Mouse (Mus musculus) heart, embryonic 15.5 days (tissue): ENCODE results near the gene Il2rg. TPM values are rescaled to one million over a fixed set of nuclear protein-coding genes. Genes with fewer than 3 reads are reported as not detected.

Experiments
- ATAC-seq: fragments of 200-750 bp; cut with Nextera tagmentation; replicated peaks from 2 replicates; pipeline ENCODE4 v1.8.0; 2017; ENCODE audit warnings: low read depth, moderate TSS enrichment; ENCODE audit not compliant: insufficient number of reproducible peaks, insufficient read depth, low FRiP score
- H3K27ac ChIP-seq: fragments of 300-500 bp; sonication (generic); 2 replicates; pipeline ENCODE4 v1.5.1; 2015; ENCODE audit warnings: mild to moderate bottlenecking, inconsistent platforms
- H3K27me3 ChIP-seq: fragments of 300-500 bp; sonication (generic); 2 replicates; pipeline ENCODE4 v1.6.1; 2015; ENCODE audit warnings: inconsistent platforms
- H3K36me3 ChIP-seq: fragments of 300-500 bp; sonication (generic); 2 replicates; pipeline ENCODE4 v1.6.1; 2015; ENCODE audit warnings: mild to moderate bottlenecking, inconsistent platforms
- H3K4me1 ChIP-seq: fragments of 300-500 bp; sonication (generic); replicated peaks from 2 replicates; pipeline ENCODE4 v1.6.1; 2015; ENCODE audit warnings: inconsistent platforms
- H3K4me2 ChIP-seq: fragments of 300-500 bp; sonication (generic); 2 replicates; pipeline ENCODE4 v1.6.1; 2015; ENCODE audit warnings: inconsistent platforms, mild to moderate bottlenecking, moderate library complexity
- H3K4me3 ChIP-seq: fragments of 300-500 bp; sonication (generic); 2 replicates; pipeline ENCODE4 v1.5.1; 2015; ENCODE audit warnings: mild to moderate bottlenecking, inconsistent platforms
- H3K9ac ChIP-seq: fragments of 300-500 bp; sonication (generic); 2 replicates; pipeline ENCODE4 v1.6.1; 2015; ENCODE audit warnings: mild to moderate bottlenecking, inconsistent platforms
- H3K9me3 ChIP-seq: fragments of 300-500 bp; sonication (generic); replicated peaks from 2 replicates; pipeline ENCODE4 v1.6.1; 2016; ENCODE audit warnings: inconsistent platforms
- WGBS: fragments of 180-500 bp; shearing (Covaris S2); methylation state at CpG from one replicate; pipeline ENCODE4 v1.1.7; 2015; ENCODE audit warnings: mixed read lengths; 5-methylcytosine and 5-hydroxymethylcytosine counted together
- polyA plus RNA-seq: library from polyadenylated mRNA; unstranded; fragments of >200 nt; fragmentation: Nextera tagmentation; extraction: Ambion mirVana; gene quantifications from 2 replicates; pipeline ENCODE4 v1.2.1, GENCODE M21; 2015

Gene Il2rg
- polyA plus RNA-seq, 1 experiment from 2014 or later: 17.3 TPM

DNA sequence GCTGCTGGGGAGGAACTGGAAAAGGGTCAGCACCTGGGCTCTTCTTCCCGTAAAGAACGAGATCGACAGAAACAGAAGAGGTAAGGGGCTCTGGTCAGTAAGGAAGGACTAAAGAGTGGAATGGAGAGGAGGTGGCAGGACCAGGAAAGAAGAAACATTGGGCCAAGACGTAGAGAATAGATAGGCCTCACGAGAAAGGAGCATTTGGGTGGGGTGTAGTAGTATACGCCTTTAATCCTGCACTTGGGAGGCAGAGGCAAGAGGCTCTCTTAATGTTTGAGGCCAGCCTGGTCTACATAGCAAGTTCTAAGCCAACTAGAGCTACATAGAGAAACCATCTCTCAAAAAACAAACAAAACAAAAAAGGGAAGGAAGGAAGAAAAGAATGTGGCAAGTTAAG, 20.4 kb upstream of the Il2rg start:
- no peaks in the 10 kb centered on the region for H3K27me3 ChIP-seq
- H3K9ac ChIP-seq: no peak overlapping the region
- peaks cover 32% of the 10 kb centered on the region for H3K36me3 ChIP-seq
- H3K27ac ChIP-seq: no peak overlapping the region
- no peak overlapping the region for H3K4me2 ChIP-seq
- WGBS: 86% methylated on average over 6 of the region's 6 CpGs
- no peak overlapping the region for H3K4me3 ChIP-seq
- no peaks in the 10 kb centered on the region for H3K9me3 ChIP-seq
- H3K4me1 ChIP-seq: no peaks in the 10 kb centered on the region
- ATAC-seq: no peak

DNA sequence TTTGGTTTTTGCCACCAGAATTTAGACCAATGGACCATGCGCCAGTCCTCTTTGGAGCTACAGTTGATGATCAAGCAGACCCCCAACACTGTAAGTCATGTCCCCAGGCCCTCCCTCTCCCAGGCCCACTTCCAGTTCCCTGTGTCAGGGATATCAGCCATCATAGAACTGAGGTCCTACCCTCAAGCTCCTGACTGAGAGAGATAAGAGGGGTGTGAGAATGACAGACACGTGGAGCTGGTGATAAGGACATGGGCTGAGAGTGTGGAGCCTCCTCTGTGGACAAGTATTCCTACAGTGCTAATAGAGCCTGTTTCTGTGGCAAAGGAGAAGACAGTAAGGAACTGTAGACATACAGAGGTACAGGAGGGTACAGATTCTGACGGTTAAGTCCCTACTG, 19.5 kb upstream of the Il2rg start:
- H3K9me3 ChIP-seq: no peaks in the 10 kb centered on the region
- H3K4me1 ChIP-seq: no peaks in the 10 kb centered on the region
- ATAC-seq: no peak
- H3K4me3 ChIP-seq: no peak overlapping the region
- H3K27me3 ChIP-seq: no peaks in the 10 kb centered on the region
- H3K36me3 ChIP-seq: peaks cover 39% of the 10 kb centered on the region
- 70% methylated on average over 3 of the region's 3 CpGs for WGBS
- no peak overlapping the region for H3K27ac ChIP-seq
- no peak overlapping the region for H3K4me2 ChIP-seq
- H3K9ac ChIP-seq: no peak overlapping the region

DNA sequence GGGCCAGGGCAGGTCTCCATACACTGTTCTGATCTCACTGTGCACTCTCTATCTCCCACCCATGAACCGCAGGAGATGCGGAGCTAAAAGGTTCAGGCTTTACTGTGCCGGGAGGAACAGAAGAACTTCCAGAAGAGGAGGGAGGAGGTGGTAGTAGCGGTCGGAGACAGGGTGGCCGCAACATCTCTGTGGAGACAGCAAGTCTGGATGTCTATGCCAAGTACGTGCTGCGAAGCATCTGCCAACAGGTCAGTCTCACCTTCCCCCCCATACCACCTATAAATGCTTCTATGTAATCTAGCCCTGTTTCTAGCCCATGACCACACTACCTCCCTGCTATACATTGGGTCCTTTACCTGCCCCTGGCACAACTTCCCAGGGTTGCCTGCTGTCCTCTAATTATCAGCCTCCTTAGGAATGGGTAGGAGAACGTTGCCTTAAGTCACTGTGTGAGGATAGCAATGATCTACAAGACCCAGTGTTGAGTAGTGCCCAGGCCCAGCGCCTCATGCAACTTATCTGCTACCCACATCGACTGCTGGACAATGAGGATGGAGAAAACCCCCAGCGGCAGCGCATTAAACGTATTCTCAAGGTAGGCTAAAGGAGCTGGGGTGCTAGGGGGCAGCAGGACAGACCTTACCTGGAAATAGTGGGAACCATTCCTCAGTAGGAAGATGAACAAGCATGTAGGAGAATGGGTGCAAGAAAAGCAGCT, 18.1 kb upstream of the Il2rg start:
- no peaks in the 10 kb centered on the region for H3K4me1 ChIP-seq
- 84% methylated on average over 14 of the region's 14 CpGs for WGBS

GRCm38 (mm10) chrX:101285534-101285933, 17.5 kb upstream of the Il2rg start:
- WGBS: 28% methylated on average over 6 of the region's 6 CpGs
- H3K36me3 ChIP-seq: peaks cover 47% of the 10 kb centered on the region
- no peak overlapping the region for H3K4me2 ChIP-seq
- H3K27me3 ChIP-seq: no peaks in the 10 kb centered on the region
- no peak overlapping the region for H3K4me3 ChIP-seq
- no peaks in the 10 kb centered on the region for H3K4me1 ChIP-seq
- no peak overlapping the region for H3K9ac ChIP-seq
- no peak overlapping the region for H3K27ac ChIP-seq
- no peaks in the 10 kb centered on the region for H3K9me3 ChIP-seq
- ATAC-seq: no peak

More for the DNA sequence above, 18.1 kb upstream of the Il2rg start:
- Histone ChIP-seq H3K4me2 (no peak overlapping the region), H3K9me3 (no peaks in the 10 kb centered on the region), H3K27ac (no peak overlapping the region), H3K27me3 (no peaks in the 10 kb centered on the region), H3K9ac (no peak overlapping the region), H3K4me3 (no peak overlapping the region), H3K36me3 (peaks cover 48% of the 10 kb centered on the region)
- no peak for ATAC-seq

GRCm38 (mm10) chrX:101282813-101283212, 14.8 kb upstream of the Il2rg start:
- Histone ChIP-seq H3K9ac (no peak overlapping the region), H3K36me3 (peaks cover 53% of the 10 kb centered on the region), H3K4me3 (no peak overlapping the region), H3K4me1 (no peaks in the 10 kb centered on the region), H3K27me3 (no peaks in the 10 kb centered on the region), H3K9me3 (no peaks in the 10 kb centered on the region), H3K4me2 (no peak overlapping the region), H3K27ac (no peak overlapping the region)
- 74% methylated on average over 6 of the region's 6 CpGs for WGBS
- no peak for ATAC-seq

DNA sequence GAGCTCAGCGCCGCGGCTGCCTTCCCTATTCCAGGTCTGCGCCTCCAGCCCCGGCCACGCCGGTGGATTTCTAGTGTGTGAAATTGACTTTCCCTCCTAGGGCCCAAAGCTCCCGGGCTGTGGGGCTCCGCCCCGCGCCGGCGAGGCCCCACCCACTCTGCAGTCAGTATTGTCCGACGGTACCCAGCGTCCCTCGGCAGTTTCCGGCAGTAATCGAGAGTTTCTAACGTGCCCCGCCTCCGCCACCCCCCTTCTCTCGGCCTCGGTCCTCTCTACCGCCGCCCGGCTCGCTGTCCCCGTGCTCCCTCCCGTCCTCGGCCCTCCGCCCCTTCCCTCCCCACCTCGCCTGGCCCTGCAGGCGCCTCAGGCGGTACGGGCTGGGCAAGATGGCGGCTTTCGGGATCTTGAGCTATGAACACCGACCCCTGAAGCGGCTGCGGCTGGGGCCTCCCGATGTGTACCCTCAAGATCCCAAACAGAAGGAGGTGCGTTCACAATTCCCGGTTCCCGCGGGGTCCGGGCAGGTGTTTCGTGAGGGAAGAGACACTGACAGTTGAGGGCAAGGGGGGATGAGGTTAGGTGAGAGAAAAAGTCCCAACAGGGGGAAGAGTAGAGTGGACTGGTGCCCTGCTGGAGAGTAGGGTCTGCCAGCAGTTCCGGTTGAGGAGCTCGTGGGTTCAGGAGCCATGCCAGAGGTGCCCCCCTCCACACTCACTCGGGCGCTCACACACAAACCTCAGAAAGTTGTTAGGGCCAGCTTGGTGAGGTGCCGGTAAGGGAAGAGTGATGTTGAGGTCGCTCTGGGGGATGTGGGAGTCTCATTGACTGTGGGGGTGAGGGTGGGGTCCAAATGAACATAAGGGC, 6.1 kb upstream of the Il2rg start, which contains the start of gene Med12:
TSS of gene Med12 (plus strand) at position 156 of the 864 bp plus-strand sequence.
- WGBS: 14% methylated on average over 54 of the region's 54 CpGs
- peaks cover 17% of the 10 kb centered on the region for H3K36me3 ChIP-seq

GRCm38 (mm10) chrX:101273410-101273809, 5.4 kb upstream of the Il2rg start:
- peaks cover 10% of the 10 kb centered on the region for H3K36me3 ChIP-seq
- H3K4me1 ChIP-seq: 0 out of 2 replicates have a peak, but pooled peaks cover 4% of the 10 kb centered on the region
- H3K9me3 ChIP-seq: no peaks in the 10 kb centered on the region
- H3K9ac ChIP-seq: peak overlapping the region; percentile 64
- peak overlapping the region; percentile 59 for H3K4me2 ChIP-seq
- H3K27ac ChIP-seq: peak overlapping the region; percentile 47; the same call in 1 of the 2 replicates
- H3K4me3 ChIP-seq: peak overlapping the region; percentile 66
- 29% methylated on average over 6 of the region's 6 CpGs for WGBS
- H3K27me3 ChIP-seq: no peaks in the 10 kb centered on the region
- no peak for ATAC-seq

More for the DNA sequence above, 6.1 kb upstream of the Il2rg start, which contains the start of gene Med12:
- ATAC-seq: peak; percentile 98
- Histone ChIP-seq H3K9ac (peak within 1 kb of the TSS; percentile 64), H3K27ac (peak within 1 kb of the TSS; percentile 81), H3K4me1 (0 out of 2 replicates have a peak, but pooled peaks cover 4% of the 10 kb centered on the region), H3K4me2 (peak within 1 kb of the TSS; percentile 59), H3K4me3 (peak within 1 kb of the TSS; percentile 66), H3K9me3 (no peaks in the 10 kb centered on the region), H3K27me3 (no peaks in the 10 kb centered on the region)

DNA sequence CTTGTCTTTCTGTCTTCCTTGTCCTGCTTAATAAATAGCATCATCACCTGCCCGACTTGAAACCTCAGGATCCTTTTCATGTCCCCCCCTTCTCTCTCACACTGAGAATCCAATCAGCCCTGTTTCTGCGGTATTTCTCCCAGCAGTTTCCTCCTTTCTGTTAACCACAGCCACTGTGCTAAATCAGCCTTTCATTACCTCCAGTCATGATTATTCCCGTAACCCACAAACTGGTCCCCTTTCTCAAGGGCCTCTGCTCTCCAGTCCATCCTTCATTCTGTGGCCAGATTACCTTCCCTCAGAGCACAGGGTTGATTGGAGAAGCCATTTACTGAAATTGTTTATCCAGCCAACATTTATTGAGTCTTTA, 685 bp upstream of the Il2rg start, which contains the start of gene Gm20489:
TSS of gene Gm20489 (minus strand) at position 269 of the 370 bp plus-strand sequence.
- H3K27ac ChIP-seq: no peak within 1 kb of the TSS
- peak within 1 kb of the TSS; percentile 15; the same call in 1 of the 2 replicates for H3K4me2 ChIP-seq
- H3K9me3 ChIP-seq: no peaks in the 10 kb centered on the region
- no peaks in the 10 kb centered on the region for H3K36me3 ChIP-seq
- 47% methylated on average over 3 of the region's 3 CpGs for WGBS
- H3K27me3 ChIP-seq: no peaks in the 10 kb centered on the region
- no peak within 1 kb of the TSS for H3K9ac ChIP-seq
- no peaks in the 10 kb centered on the region for H3K4me1 ChIP-seq
- peak within 1 kb of the TSS; percentile 21; the same call in 1 of the 2 replicates for H3K4me3 ChIP-seq
- no peak for ATAC-seq

- 84% methylated on average over 6 of the region's 6 CpGs for WGBS
- Histone ChIP-seq H3K4me2 (no peak overlapping the region), H3K27ac (no peak overlapping the region), H3K4me1 (no peaks in the 10 kb centered on the region), H3K9ac (no peak overlapping the region), H3K27me3 (no peaks in the 10 kb centered on the region), H3K36me3 (no peaks in the 10 kb centered on the region), H3K9me3 (no peaks in the 10 kb centered on the region), H3K4me3 (no peak overlapping the region)
- ATAC-seq: no peak
These were observed 1.4 kb downstream of the Il2rg start for GRCm38 (mm10) chrX:101266631-101267030.

DNA sequence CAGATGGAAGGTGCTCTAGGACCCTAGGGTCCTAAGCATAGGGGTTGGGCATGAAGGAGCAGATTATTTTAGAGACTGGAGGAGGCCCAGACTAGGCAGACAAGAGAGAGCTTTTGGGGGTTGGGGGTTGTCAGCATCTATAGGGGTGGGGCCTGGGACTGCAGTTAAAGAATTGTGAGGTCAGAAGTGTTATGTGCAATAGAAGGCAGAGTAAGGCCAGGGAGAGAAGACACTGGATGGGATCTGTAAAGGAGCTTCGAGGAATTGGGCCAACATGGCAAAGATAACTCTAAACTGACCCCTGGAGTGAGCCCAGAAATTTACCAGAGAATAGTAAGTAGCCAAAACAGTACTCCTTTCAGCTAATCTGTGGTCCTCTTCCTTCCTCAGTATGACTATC, 4.2 kb downstream of the Il2rg start, which contains the start of gene Gm614:
TSS of gene Gm614 (minus strand) at position 101 of the 400 bp plus-strand sequence.
- Histone ChIP-seq H3K27me3 (no peaks in the 10 kb centered on the region), H3K4me1 (peaks cover 10% of the 10 kb centered on the region), H3K36me3 (no peaks in the 10 kb centered on the region), H3K27ac (no peak within 1 kb of the TSS), H3K9me3 (no peaks in the 10 kb centered on the region), H3K4me3 (no peak within 1 kb of the TSS), H3K9ac (no peak within 1 kb of the TSS), H3K4me2 (no peak within 1 kb of the TSS)
- no peak for ATAC-seq
- WGBS: 80% methylated on average over 1 of the region's 1 CpGs
